Mouse (Mus musculus): ENCODE measurements around the gene Fgf5.

DNA sequence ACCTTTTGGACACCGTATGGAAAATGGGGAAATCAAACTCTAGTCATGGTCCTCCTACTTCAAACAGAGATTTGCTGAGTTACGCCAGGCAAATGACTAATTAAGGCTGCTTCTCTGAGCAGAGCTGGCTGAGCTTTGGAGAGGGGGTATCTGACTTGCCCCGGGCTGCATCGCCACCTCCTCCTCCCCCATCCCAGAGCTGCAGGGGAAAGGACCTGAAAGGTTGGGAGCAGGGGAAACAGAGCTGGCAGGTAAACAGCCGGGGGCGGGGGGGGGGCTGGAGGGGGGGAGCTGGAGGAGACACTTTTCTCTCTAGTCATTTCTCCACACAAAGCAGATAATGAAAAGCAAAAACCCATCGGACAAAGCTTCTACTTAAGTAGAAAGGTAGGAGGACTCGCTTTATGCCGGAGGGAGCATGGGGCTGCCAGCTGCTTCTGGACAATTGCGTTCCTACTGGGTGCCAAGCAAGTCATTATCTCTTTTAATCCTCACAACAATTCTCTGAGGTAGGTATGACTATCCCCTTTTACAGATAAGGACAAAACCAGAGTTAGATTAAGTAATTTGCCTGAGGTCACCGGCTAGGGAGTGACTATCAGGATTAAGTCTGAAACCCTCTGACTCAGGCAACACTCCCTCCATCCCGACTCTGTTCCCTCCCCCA is 39.2 kb downstream of the Fgf5 start:
- TF ChIP-seq POLR2A (IDR thresholded peaks at IDR 0.05; ENCODE audit: control insufficient read depth, low read depth, low read length) (no peak), CTCF (IDR thresholded peaks at IDR 0.05; ENCODE audit: control insufficient read depth, insufficient read depth, insufficient replicate concordance, low read depth, low read length) (no peak)
